Mouse (Mus musculus): Measurements from ENCODE around the gene Gm29797. TPM values are rescaled to one million over a fixed set of nuclear protein-coding genes. Genes with fewer than 3 reads are reported as not detected.

Gm29797 gene
- polyA plus RNA-seq, 1 experiment from 2014 or later = not detected

GRCm38 (mm10) chr2:181698241-181698640 is 41.4 kb downstream of the Gm29797 start, which contains the start of gene Lkaaear1:
Gene Lkaaear1 (minus strand): TSS chr2:181698442.
- Histone ChIP-seq H3K4me1 (ENCODE audit: control insufficient read depth, insufficient read depth, low read length) (0 out of 2 replicates have a peak, but pooled peaks cover under 1% of the 10 kb centered on the region), H3K27me3 (ENCODE audit: control insufficient read depth, insufficient read depth, low read length) (no peaks in the 10 kb centered on the region), H3K27ac (ENCODE audit: low read length) (no peak within 1 kb of the TSS), H3K9ac (ENCODE audit: low read length) (no peak within 1 kb of the TSS), H3K9me3 (replicated peaks; ENCODE audit: control insufficient read depth, low read length) (no peaks in the 10 kb centered on the region), H3K4me2 (ENCODE audit: low read depth, low read length) (no peak within 1 kb of the TSS), H3K36me3 (ENCODE audit: control insufficient read depth, insufficient read depth, low read length) (no peaks in the 10 kb centered on the region), H3K4me3 (replicated peaks; ENCODE audit: low read length) (no peak within 1 kb of the TSS)
- 44% methylated on average over 5 of the region's 5 CpGs for WGBS
- no peak for ATAC-seq (ENCODE audit: insufficient read depth, low FRiP score)

GRCm38 (mm10) chr2:181706668-181707067 is 49.8 kb downstream of the Gm29797 start:
- H3K9me3 ChIP-seq (replicated peaks; ENCODE audit: control insufficient read depth, low read length) = no peaks in the 10 kb centered on the region
- H3K27ac ChIP-seq (ENCODE audit: low read length) = no peak overlapping the region
- H3K4me3 ChIP-seq (replicated peaks; ENCODE audit: low read length) = no peak overlapping the region
- 40% methylated on average over 4 of the region's 4 CpGs for WGBS
- no peak for ATAC-seq (ENCODE audit: insufficient read depth, low FRiP score)
- H3K4me2 ChIP-seq (ENCODE audit: low read depth, low read length) = no peak overlapping the region
- no peaks in the 10 kb centered on the region for H3K4me1 ChIP-seq (ENCODE audit: control insufficient read depth, insufficient read depth, low read length)
- no peaks in the 10 kb centered on the region for H3K27me3 ChIP-seq (ENCODE audit: control insufficient read depth, insufficient read depth, low read length)
- no peak overlapping the region for H3K9ac ChIP-seq (ENCODE audit: low read length)
- H3K36me3 ChIP-seq (ENCODE audit: control insufficient read depth, insufficient read depth, low read length) = no peaks in the 10 kb centered on the region

Other genes with a start within 250 kb of the Gm29797 start
- 7.9 and 9.7 TPM in 2 replicates for gene Zbtb46, start 197.6 kb upstream of the Gm29797 start, polyA plus RNA-seq (2015; fragmentation: Nextera tagmentation; extraction: Ambion mirVana)
- gene Abhd16b, start 163.8 kb upstream of the Gm29797 start, polyA plus RNA-seq (2015; fragmentation: Nextera tagmentation; extraction: Ambion mirVana) = 0.12 and 0.16 TPM in 2 replicates
- gene Tpd52l2, start 159.9 kb upstream of the Gm29797 start, polyA plus RNA-seq (2015; fragmentation: Nextera tagmentation; extraction: Ambion mirVana) = 139 and 142 TPM in 2 replicates
- 77.5 and 84.9 TPM in 2 replicates for gene Dnajc5, start 136.5 kb upstream of the Gm29797 start, polyA plus RNA-seq (2015; fragmentation: Nextera tagmentation; extraction: Ambion mirVana)
- 70.9 and 83.3 TPM in 2 replicates for gene Uckl1, start 72.1 kb upstream of the Gm29797 start, polyA plus RNA-seq (2015; fragmentation: Nextera tagmentation; extraction: Ambion mirVana)
- gene Prpf6, start 65.2 kb upstream of the Gm29797 start, polyA plus RNA-seq (2015; fragmentation: Nextera tagmentation; extraction: Ambion mirVana) = 58.9 and 59.1 TPM in 2 replicates
- gene Zfp512b, start 64.2 kb upstream of the Gm29797 start, polyA plus RNA-seq (2015; fragmentation: Nextera tagmentation; extraction: Ambion mirVana) = 32.6 and 33.8 TPM in 2 replicates
- 25.7 and 26.7 TPM in 2 replicates for gene Samd10, start 57.8 kb upstream of the Gm29797 start, polyA plus RNA-seq (2015; fragmentation: Nextera tagmentation; extraction: Ambion mirVana)
- 25.4 and 25.5 TPM in 2 replicates for gene Sox18, start 14.6 kb downstream of the Gm29797 start, polyA plus RNA-seq (2015; fragmentation: Nextera tagmentation; extraction: Ambion mirVana)
- 19.3 and 19.7 TPM in 2 replicates for gene Tcea2, start 23.3 kb downstream of the Gm29797 start, polyA plus RNA-seq (2015; fragmentation: Nextera tagmentation; extraction: Ambion mirVana)
- gene Rgs19, start 36.9 kb downstream of the Gm29797 start, polyA plus RNA-seq (2015; fragmentation: Nextera tagmentation; extraction: Ambion mirVana) = 54.2 and 55.3 TPM in 2 replicates
- gene Lkaaear1, start 41.4 kb downstream of the Gm29797 start, polyA plus RNA-seq (2015; fragmentation: Nextera tagmentation; extraction: Ambion mirVana) = not detected in 2 replicates
- gene Oprl1, start 58.0 kb downstream of the Gm29797 start, polyA plus RNA-seq (2015; fragmentation: Nextera tagmentation; extraction: Ambion mirVana) = 1.3 and 1.4 TPM in 2 replicates
- gene Myt1, start 106.3 kb downstream of the Gm29797 start, polyA plus RNA-seq (2015; fragmentation: Nextera tagmentation; extraction: Ambion mirVana) = 1.9 and 2.0 TPM in 2 replicates
- gene Pcmtd2, start 180.8 kb downstream of the Gm29797 start, polyA plus RNA-seq (2015; fragmentation: Nextera tagmentation; extraction: Ambion mirVana) = 29.3 and 33.0 TPM in 2 replicates
- 76.8 and 79.1 TPM in 2 replicates for gene Polr3k, start 207.3 kb downstream of the Gm29797 start, polyA plus RNA-seq (2015; fragmentation: Nextera tagmentation; extraction: Ambion mirVana)